Mouse (Mus musculus): ENCODE results near the gene Pcnx.

Gene Pcnx

DNA sequence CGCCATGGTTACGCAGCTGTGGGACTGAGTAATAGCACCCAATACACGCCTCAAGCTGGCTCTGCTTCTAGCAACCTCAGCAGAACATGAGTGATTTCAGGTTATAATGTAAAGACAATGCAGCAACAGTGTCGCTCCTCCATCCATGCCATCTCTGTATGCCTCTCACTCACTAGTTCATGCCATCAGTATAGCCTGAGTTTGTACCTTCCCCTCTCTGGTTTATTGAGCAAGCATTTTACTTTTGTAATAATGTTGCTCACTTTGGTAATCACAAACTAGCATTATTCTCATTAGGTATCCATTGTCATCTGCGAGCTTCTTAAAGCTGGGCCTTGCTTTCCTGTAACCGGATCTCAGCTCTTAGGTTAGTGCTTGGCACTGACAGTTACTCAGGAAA lies 36.2 kb downstream of the Pcnx start:
- ATAC-seq (ENCODE audit: low TSS enrichment), result no peak

DNA sequence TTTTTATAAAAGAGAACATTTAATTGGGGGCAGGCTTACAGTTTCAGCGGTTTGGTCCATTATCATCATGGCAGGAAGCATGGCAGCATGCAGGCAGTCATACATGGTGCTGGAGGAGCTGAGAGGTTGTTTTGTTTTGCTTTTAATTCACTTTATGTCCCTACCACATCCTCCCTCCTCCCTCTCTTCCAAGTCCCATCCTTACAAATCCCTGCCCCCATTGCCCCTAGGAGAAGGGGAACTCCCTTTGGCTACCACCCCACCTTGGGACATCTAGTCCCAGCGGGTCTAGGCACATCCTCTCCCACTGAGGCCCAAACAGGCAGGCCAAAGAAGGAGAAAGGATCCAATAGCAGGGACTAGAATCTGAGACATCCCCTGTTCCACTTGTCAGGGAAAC lies 44.6 kb downstream of the Pcnx start:
- no peak for ATAC-seq (ENCODE audit: low TSS enrichment)

DNA sequence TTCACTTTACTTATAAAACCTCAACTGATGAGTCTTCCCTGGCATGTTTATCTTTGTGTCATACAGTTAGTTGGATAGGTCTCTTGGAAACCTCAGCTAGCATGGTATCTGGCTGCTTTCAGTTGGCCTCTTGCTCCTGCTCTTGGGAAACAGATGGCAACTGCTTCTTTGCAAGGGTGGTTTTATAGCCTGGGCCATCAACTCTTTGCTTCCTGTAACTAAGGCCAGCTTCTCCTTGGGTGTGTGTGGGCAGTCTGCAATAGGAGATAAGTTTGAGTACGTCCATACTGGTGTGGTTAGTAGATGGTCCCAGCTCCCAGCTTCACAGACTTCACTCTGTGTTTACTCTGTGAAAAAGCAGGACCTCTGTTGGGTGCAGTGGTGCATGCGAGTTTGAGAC lies 46.0 kb downstream of the Pcnx start:
- ATAC-seq (ENCODE audit: low TSS enrichment), result no peak

DNA sequence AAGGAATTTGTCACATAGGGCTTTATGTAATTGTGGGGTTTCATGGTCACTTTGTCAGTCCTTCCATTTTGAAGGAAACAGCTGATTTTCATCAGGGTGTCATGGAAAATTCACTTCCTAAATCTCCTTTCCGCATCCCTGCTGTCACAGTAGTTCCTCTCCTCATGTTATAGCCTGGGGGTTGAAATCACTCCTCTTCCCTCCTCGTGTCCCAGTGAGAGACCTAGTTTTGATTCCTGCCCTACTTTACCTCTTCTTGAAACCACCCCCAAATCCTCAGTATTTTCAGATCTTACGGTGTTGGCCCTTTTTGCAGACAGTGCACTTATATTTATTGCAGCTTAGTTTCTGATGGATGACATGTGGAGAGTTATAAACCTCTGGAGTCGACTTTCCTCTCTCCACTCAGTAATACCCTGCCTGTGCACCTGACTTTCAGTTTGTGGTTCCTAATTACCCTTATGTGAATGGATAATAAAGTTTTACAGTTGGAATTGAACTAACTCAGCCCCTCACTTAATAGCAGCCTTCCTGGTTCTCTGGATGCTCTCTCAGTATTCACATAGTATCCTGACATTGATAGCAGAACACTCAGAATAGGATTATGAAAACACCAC lies 48.0 kb downstream of the Pcnx start:
- ATAC-seq (ENCODE audit: low TSS enrichment), result peak; percentile 83; the same call in 1 of the 2 replicates

DNA sequence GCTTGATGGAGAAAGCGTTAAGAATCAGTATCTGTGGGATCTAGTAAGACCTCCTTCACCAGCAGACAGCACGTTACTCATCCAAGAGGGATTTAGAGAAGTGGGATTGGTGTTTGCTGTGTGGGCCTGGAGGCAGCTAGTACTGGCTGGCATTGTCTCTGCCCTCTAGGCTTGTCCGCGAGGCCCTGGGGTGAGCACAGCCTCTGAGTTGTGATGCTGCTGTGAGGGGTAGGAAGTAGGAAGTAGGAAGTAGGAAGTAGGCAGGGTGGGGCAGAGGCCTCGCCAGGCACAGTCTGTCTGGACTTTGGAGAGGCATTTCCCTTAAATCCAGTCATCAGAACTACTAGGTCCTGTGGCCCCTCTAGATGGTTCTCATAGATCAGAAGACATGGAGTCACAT lies 50.6 kb downstream of the Pcnx start:
- ATAC-seq (ENCODE audit: low TSS enrichment), result no peak

DNA sequence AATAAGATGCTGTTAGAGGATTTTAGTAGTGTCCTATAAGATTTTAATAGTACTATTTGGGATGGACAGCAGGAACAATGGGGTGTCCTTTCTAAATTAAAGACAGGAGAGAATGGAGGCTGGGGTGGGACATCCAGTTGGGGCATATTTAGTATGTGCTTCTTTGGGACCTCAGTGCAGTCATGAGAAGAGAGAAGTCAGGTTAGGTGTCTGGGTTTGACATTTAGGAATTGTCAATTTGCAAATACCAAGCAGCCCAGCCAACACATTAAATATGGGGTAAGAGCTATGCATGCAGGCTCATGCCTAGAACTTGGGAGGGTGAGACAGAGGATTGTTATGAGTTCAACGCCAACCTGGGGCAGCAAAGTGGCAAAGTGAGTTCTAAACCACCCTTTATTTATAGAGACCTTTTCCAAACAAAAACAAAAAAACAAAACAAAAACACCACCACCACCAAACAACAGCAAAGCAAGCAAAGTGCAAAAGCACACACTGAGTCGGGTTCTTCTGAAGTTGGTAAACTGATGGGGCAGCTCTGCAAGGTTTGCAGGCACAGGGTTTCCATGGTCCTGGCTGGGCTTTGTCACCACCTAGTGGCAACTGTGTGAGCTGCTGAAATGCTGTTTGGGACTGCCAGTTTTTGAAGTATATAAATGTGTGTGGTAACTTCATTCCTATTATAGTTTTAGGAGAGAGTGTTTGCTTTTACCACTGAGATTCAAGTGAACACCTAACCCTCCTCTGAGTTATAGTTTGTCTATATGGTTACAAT lies 55.5 kb downstream of the Pcnx start:
- peak; percentile 75 for ATAC-seq (ENCODE audit: low TSS enrichment)

DNA sequence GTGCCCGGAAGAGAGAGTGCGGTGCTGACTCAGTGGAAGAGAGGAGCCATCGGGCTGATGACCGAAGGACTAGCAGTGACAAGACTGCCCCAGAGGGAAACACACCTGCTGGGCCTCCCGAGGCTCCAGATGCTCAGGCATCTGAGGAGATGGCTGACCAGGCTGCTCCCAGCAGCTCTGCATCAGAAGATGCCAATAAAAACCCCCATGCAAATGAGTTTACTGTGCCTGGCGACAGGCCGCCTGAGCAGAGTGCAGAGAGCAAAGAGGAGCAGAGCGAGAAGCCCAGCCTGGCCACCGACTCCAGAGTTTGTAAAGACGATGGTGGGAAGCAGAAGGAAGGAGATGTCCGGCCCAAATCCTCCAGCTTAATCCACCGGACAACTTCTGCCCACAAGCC lies 58.5 kb downstream of the Pcnx start:
- ATAC-seq (ENCODE audit: low TSS enrichment), result peak; percentile 13; the same call in 1 of the 2 replicates

DNA sequence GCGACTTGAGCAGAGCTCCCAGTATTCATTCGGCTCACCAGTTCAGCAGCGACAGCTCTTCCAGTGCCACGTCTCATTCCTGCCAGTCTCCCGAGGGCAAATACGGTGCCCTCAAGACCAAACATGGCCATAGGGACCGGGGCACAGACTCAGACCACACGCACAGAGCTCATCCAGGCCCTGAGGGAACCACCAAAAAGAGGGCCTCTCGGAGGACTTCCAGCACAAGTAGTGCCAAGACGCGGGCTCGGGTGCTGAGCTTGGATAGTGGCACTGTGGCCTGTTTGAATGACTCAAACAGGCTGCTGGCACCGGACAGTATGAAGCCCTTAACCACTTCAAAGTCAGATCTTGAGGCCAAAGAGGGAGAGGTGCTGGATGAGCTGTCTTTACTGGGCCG lies 59.1 kb downstream of the Pcnx start:
- no peak for ATAC-seq (ENCODE audit: low TSS enrichment)

DNA sequence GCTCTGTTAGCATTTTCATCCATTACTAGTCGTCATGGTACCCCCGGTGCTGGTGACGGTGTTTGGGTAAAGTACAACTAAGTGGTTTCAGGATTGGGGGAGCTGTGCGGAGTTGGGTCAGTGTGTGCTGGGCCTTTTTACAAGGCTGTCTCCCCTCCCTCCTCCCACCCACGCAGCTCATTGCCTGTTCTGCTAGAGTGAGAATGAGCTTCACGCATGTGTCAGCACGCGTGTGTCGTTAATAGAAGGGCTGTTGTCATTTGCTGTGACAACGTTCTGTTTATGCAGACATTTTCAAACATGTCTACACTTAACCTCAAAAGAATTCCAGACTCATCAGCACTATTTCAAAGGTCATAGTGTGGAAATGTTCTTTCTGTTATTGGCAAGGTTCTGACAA lies 60.2 kb downstream of the Pcnx start:
- ATAC-seq (ENCODE audit: low TSS enrichment), result no peak

DNA sequence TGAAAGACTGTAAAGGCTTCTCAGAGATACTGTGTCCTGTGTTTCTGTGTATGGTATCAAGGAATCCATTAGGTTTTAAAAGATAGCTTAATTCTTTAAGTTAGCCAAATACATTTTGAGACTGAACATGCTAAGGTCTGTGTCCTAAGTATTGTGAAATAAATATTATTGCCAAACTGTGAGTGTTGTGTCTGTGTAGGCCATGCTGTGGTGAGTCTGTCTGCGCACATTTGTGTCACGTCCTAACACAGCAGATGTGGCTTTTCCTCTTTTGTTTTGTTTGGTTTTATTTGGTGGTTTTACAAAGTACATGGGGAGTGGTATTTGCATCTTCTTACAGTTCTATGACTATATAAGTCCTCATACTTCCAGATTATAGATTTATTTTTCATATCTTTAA lies 60.8 kb downstream of the Pcnx start:
- ATAC-seq (ENCODE audit: low TSS enrichment), result no peak

DNA sequence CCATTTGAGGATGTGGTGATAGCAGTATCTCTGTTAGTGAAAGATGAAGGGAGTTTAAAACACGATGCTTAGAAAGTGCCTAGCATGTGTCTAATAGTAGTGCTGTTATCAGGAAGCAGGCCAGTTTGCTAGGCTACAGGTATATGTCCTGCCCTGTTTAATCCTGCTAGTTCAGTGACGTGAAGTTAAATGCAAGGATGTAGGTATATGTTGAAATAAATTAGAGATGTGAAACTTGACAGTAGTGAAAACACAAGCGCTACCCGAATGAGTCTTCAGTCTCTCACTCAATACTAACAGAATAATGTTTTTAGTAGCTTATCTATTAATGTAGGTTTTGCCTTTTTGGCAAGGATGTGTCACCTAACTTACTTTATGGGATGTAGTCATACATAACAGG lies 62.0 kb downstream of the Pcnx start:
- no peak for ATAC-seq (ENCODE audit: low TSS enrichment)

DNA sequence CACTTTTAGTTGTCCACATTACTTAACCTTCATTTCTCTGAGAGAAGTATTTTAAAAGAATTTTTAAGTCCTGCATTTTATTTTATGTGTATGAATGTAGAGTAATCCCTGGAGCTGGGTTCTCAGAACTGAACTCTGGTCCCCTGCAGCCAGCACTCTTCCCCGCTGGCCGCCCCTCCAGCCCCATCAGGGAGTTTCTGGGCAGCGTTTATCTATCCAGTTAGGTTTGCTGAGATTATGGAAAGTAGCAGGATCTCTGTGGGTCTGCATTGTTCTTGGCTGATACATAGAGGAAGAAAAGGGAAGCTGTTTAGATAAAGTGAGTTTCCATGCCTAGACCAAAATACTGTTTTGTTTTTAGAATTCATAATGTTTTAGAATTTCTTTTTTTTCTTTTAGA lies 63.0 kb downstream of the Pcnx start:
- ATAC-seq (ENCODE audit: low TSS enrichment), result no peak

DNA sequence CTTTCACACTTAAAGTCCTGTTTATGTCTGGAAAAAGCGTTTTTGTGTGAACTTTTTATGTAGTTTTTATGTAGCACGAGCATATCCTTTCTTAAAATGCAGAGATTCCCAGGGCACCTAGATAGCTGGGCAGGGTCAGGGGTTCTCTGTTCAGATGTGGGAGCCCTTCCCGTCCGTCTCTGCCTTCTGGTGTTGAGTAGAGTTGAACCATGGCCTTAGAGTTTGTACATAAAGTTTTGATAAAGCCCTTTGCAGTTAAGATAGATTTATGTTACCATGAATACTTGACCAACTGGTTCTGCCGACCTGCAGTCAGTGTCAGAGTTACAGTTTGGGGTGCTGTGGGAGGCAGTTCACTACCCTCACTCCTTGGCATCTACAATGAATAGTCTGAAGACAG lies 67.3 kb downstream of the Pcnx start:
- no peak for ATAC-seq (ENCODE audit: low TSS enrichment)

DNA sequence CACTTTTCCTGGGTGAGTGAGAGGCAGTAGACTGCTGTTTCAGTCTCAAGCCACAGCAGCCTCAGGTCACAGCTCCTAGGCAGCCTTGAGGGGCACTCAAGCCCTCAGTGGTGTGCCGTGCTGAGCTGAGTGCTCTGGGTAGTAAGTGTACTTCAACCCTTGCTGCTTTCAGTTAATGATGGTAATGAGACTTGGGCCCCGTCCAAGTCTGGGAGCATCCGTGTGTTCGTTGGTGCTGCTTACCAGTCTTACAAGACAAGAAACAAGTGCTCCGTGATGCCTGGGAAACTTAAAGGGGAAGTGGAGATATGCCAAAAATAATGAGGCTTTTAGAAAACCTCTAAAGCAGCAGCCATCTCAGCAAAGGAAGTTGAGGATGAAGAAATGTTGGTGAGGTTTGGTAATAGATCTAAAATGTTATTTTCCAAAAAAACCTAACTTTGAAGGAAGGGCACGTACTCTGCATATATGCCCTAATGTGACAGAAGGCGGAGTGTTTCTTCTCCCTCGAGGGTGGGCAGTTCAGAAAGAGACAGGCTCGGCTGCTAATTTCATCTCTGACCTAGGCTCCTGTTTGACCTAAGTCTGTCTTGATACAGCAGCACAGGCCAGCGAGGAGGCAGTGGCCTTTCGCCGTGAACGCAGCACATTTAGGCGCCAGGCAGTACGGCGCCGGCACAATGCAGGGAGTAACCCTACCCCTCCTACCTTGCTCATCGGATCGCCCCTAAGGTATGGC lies 68.0 kb downstream of the Pcnx start:
- 0 out of 2 replicates have a peak, but pooled peaks have one; percentile 21 for ATAC-seq (ENCODE audit: low TSS enrichment)

DNA sequence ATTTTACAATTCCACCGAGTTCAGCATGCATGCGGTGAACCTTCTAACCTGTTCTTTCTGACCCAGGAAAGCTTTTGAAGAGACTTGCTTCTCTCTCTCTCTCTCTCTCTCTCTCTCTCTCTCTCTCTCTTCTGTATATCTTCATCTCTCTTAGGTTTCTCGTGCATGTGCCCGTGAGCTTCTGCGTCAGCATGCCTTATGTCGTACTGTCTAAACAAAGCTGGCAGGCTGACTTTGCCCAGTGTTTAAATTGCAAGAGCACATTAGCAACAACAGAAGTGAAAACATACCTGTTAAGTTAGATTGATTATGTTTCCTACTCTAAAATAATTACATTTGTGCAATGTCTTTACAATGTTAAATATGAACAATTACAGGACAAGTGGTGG lies 68.6 kb downstream of the Pcnx start:
- no peak for ATAC-seq (ENCODE audit: low TSS enrichment)

DNA sequence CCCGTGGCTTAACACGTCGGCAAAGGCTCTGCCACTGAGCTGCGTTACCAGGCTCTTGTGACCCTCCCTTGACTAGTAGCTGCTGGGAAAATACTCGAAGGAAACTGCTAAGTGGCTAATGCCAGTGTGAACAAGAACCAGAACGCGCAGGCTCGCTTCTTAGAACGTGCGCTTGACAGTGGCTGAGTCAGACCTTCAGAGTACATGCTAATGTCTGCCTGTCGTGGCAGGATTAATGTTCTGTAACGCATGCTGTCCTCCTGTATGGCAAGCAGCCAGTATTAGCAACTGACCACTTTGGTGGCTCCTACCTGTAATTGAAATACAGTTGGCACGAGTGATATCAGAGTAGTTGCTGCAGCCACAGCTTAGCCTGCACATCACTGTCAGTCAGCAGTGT lies 72.2 kb downstream of the Pcnx start:
- no peak for ATAC-seq (ENCODE audit: low TSS enrichment)

DNA sequence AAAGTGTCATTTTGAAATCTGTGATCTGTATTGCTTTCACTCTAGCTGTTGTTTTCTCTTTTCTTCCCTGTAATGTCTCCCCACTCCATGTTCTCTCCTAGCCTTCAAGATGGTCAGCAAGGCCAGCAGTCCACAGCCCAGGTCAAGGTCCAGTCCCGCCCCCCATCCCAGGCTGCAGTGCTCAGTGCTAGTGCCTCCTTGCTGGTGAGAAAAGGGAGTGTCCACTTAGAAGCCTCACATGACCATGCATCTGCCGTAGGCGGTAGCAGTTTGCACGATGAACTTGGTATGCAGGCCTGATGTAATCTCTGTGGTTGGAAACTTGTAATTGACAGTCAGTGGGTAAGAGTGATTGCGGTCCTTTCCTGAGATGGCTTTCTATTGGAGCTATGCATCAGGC lies 73.6 kb downstream of the Pcnx start:
- ATAC-seq (ENCODE audit: low TSS enrichment), result no peak

DNA sequence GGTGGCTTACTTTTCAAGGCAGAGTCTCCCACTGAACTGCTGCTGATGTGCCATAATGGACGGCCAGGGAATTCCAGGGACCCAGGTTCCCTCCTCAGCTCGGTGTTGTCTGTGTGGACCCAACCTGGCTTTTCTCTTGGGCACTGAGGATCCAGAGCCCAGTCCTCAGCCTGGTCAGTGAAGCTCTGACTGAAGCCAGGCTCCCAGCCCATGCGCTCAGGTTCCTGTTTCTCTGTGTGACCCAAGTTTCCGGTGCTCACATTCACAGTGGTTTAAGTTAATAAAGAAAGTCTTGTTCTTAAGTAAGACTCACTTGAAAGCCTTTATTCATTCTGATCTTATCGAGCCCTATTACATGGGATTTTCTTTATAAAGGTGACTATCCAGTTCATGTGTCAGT lies 74.7 kb downstream of the Pcnx start:
- no peak for ATAC-seq (ENCODE audit: low TSS enrichment)

DNA sequence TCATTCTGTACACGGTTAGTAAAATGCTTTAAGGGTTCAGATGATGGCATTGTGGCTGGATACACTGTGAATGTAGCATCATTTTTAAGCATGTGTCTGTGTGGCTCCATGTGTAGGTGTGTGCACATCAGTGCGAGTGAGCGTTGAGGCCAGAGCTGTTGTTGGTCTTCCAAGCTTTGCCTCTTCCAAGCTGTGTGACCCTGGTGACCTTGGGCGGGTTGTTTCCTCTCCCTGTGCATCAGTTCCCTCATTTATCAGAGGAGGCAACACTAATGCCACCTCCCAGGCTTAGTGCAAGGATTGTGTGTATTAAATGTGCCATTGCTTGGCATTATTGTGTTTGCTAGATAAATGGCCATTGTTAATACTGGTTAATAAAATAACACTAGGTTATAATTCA lies 76.2 kb downstream of the Pcnx start:
- no peak for ATAC-seq (ENCODE audit: low TSS enrichment)

DNA sequence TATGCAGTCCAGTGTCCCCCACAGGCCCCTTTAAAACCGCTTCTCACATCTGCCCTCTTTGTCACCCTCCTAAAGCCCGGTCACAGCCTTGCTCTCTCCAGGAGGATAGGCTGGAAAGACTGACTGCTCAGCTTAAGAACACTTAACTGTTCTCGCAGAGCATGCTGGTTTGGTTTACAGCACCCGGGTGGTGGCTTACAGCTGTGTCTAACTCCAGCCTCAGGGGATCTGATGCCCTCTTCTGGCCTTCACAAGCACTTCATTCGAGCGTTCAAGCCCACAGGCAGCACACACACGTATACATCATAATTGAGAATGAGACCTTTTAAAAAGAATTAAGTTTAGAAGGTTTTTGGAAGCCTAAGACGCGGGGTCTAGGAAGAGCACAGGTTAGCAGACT lies 81.4 kb downstream of the Pcnx start:
- no peak for ATAC-seq (ENCODE audit: low TSS enrichment)

DNA sequence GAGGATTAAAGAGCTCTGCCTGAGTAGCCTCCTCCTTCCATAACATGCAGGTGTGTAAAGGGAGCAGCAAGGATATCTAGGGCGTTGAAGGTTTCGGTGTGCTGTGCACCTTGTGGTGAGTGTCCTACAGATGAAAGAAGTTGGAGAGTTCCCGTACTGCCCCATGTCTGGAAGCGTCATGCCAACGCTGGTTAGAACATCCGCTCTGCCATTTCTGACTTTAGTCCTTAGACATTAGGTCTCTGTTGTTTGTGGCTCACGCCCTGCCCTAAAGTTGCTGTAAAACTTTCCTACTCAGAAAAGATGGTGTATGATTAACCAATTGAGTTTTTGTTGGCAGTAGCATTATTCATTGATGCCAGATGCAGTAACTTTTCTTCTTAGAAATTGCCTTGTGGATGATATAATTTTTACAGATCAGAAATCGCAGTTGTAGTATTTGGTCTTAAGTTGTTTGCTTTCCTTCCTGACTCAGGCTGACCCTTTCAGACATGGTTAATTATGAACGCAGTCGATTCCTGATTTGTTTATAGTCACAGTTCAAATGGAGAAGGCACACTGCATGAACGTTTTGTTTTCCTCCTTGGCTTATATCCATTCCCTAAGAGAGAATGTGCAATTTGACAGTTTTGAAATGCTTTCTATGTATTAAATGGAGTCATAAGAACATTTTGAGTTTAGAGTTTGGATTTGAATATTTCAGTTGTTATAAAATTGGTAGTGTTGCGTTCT lies 83.7 kb downstream of the Pcnx start:
- no peak for ATAC-seq (ENCODE audit: low TSS enrichment)

DNA sequence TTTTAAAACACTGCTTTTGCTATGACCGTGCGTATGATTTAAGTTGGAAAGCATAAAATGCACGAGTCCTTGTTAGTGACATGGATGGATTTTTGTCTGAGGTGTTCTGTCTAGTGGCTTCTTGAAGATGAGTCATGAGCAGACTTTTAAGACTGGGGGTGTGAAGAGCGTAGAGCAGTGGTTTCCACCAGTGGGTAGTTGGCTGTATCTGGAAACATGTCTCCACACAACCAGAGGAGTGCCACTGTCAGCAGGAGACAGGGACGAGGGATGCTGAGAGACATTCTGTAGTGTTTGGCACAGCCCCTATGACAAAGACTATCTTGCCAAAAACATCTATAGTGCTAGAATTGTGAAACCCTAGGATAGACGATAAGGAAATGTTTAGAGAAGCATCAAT lies 89.2 kb downstream of the Pcnx start:
- peak; percentile 93 for ATAC-seq (ENCODE audit: low TSS enrichment)
